Mouse (Mus musculus): Measurements from ENCODE around the gene Dnajb11.

The Dnajb11 gene

GRCm38 (mm10) chr16:22921761-22922160, 64.1 kb downstream of the Dnajb11 start:
- in situ Hi-C loops (cut with MseI, MboI), result no loop called here

DNA sequence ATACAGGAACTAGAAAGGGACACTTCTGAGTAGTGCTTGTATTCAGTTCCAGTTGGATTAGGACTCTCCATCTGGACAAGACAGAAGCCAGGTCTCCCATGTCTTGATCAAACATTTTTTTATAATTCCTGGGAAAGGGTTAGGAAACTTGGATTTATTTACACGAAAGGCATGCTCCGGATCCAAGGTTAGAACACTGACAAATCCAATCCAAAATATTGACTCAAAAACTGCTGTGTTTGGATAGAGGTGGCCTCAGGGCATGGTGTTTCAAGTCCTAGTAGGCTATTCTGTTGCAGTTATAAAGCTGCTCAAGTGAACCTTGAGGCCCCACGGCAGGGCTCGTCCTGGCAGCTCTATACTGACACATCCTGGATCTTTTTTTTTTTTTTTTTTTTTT, 64.8 kb downstream of the Dnajb11 start:
- in situ Hi-C loops (cut with MseI, MboI), result no loop called here
